In genomic region chr9:95495038-95495437, GRCm38 (mm10) we compare ENCODE assay signal across 24 mouse cellular contexts. TPM values are rescaled to one million over a fixed set of nuclear protein-coding genes. Genes with fewer than 3 reads are reported as not detected.
A peak's percentile ranks its signal among the peaks of the same experiment; 100 is the strongest.
DNase-seq lines count a peak whose midpoint lies in the region; ATAC-seq and TF ChIP-seq lines count a peak whose summit lies in the region.
"Had no signal": no experiment of that assay in that cellular context is flagged by ENCODE, and none has a peak within 500 bp of the region (broad histone marks: within the 10 kb centered on the region; RNA-seq: fewer than 3 reads in every experiment).

No protein-coding gene starts in this region.

- no peaks in the 10 kb centered on the region for H3K27me3 ChIP-seq in MEL (ENCODE audit: control insufficient read depth in 1 of 2, insufficient read depth in 2 of 2, low read length in 2 of 2)
- no peaks in the 10 kb centered on the region for H3K27me3 ChIP-seq in forebrain, embryonic 11.5 days (ENCODE audit: control insufficient read depth, insufficient read depth, low read length)
- H3K27me3 ChIP-seq: CH12.LX; embryonic facial prominence, embryonic 12.5 days; forebrain, embryonic 12.5 days had no signal

- 78% methylated on average over 1 of the region's 1 CpGs for WGBS in forebrain, embryonic 11.5 days

- no peak for DNase-seq in frontal cortex, postnatal 10 days (ENCODE audit: low spot score in 2 of 2)
- DNase-seq in layer of hippocampus, adult 9-11 months: peak; percentile 28
- DNase-seq in layer of hippocampus, adult 8-10 months (ENCODE audit: low spot score in 2 of 2): no peak
- no peak for DNase-seq in MEL (ENCODE audit: low read depth, low spot score)
- peak; percentile 48 for DNase-seq in telencephalon, adult 2 months (ENCODE audit: low read depth, low spot score)
- DNase-seq in forebrain, embryonic 11.5 days (ENCODE audit: low spot score): no peak
- DNase-seq: adrenal gland, adult 2 months; adrenal gland, postnatal 10 days; adrenal gland, postnatal 25 days; B cell, adult 2 months; cerebellum, adult 11-12 months; cerebellum, adult 2 months; cerebellum, adult 9-10 months; cerebellum, postnatal 10 days; cerebellum, postnatal 25 days had no signal

- TF ChIP-seq CTCF in MEL (IDR thresholded peaks at IDR 0.05 in 2 of 3, conservative IDR thresholded peaks at IDR 0.05 in 1 of 3; ENCODE audit: control insufficient read depth in 1 of 3, insufficient read depth in 1 of 3, low read depth in 2 of 3, low read length in 3 of 3, poor library complexity in 1 of 3, severe bottlenecking in 1 of 3): no peak

- no peak for TF ChIP-seq RAD21 in MEL (IDR thresholded peaks at IDR 0.05; ENCODE audit: low read depth, low read length)

- no peaks in the 10 kb centered on the region for H3K9me3 ChIP-seq in MEL (replicated peaks; ENCODE audit: insufficient read depth, low read length)
- no peaks in the 10 kb centered on the region for H3K9me3 ChIP-seq in forebrain, embryonic 11.5 days (ENCODE audit: control insufficient read depth, low read length)
- H3K9me3 ChIP-seq: embryonic facial prominence, embryonic 10.5 days; embryonic facial prominence, embryonic 12.5 days; forebrain, embryonic 12.5 days; G1E had no signal

- peak; percentile 82 for ATAC-seq in frontal cortex, adult (ENCODE audit: low TSS enrichment)
- ATAC-seq in forebrain, embryonic 11.5 days (replicated peaks; ENCODE audit: low FRiP score): no peak
- ATAC-seq: CD4-positive, CD25-positive, alpha-beta regulatory T cell, adult 4 months; forebrain, embryonic 14.5 days; forebrain, embryonic 16.5 days had no signal

- no peak overlapping the region for H3K4me2 ChIP-seq in forebrain, embryonic 11.5 days (ENCODE audit: low read depth, low read length, severe bottlenecking)
- H3K4me2 ChIP-seq: embryonic facial prominence, embryonic 12.5 days; forebrain, embryonic 12.5 days had no signal

- H3K4me1 ChIP-seq in MEL (ENCODE audit: control insufficient read depth in 1 of 2, insufficient read depth in 2 of 2, low read length in 2 of 2): peaks cover 0 to 15% of the 10 kb centered on the region in 2 experiments; a peak in 2 of 4 replicates
- no peaks in the 10 kb centered on the region for H3K4me1 ChIP-seq in forebrain, embryonic 11.5 days (replicated peaks; ENCODE audit: control insufficient read depth, insufficient read depth, low read length)
- H3K4me1 ChIP-seq: embryonic facial prominence, embryonic 10.5 days; embryonic facial prominence, embryonic 12.5 days; forebrain, embryonic 12.5 days had no signal

- H3K36me3 ChIP-seq in MEL (ENCODE audit: control insufficient read depth in 1 of 2, insufficient read depth in 2 of 2, low read length in 2 of 2): peaks cover 5 to 48% of the 10 kb centered on the region in 2 experiments
- no peaks in the 10 kb centered on the region for H3K36me3 ChIP-seq in forebrain, embryonic 11.5 days (ENCODE audit: control insufficient read depth, insufficient read depth, low read length)

- no peak overlapping the region for H3K9ac ChIP-seq in MEL (ENCODE audit: control insufficient read depth, low read depth, low read length, poor library complexity, severe bottlenecking)
- H3K9ac ChIP-seq in forebrain, embryonic 11.5 days (ENCODE audit: low read length): no peak overlapping the region
- H3K9ac ChIP-seq: embryonic facial prominence, embryonic 12.5 days; forebrain, embryonic 12.5 days had no signal

- H3K79me2 ChIP-seq in MEL (ENCODE audit: control insufficient read depth, insufficient read depth, low read length, poor library complexity): peaks cover 3% of the 10 kb centered on the region; the same call in 1 of the 2 replicates

- no peak overlapping the region for H3K4me3 ChIP-seq in MEL (ENCODE audit: control insufficient read depth in 1 of 2, insufficient read depth in 1 of 2, low read depth in 2 of 2, low read length in 2 of 2)
- H3K4me3 ChIP-seq in forebrain, embryonic 11.5 days (ENCODE audit: low read depth, low read length): no peak overlapping the region
- H3K4me3 ChIP-seq: embryonic facial prominence, embryonic 10.5 days; embryonic facial prominence, embryonic 12.5 days; forebrain, embryonic 12.5 days had no signal

- peak; percentile 55 to 63; a peak in 3 of 4 replicates for TF ChIP-seq EP300 in MEL (IDR thresholded peaks at IDR 0.05; ENCODE audit: low read depth in 1 of 2, low read length in 2 of 2)

- H3K27ac ChIP-seq in MEL (ENCODE audit: control insufficient read depth, low read depth, low read length): no peak overlapping the region
- H3K27ac ChIP-seq in forebrain, embryonic 11.5 days (ENCODE audit: low read depth, low read length): no peak overlapping the region
- H3K27ac ChIP-seq: embryonic facial prominence, embryonic 10.5 days; embryonic facial prominence, embryonic 12.5 days; forebrain, embryonic 12.5 days had no signal

- TF ChIP-seq POLR2A in MEL (IDR thresholded peaks at IDR 0.05; ENCODE audit: control insufficient read depth in 1 of 2, insufficient read depth in 1 of 2, low read depth in 1 of 2, low read length in 2 of 2, poor library complexity in 1 of 2): no peak

TF ChIP-seq in MEL, 35 proteins besides CTCF, POLR2A, EP300 and RAD21:
- TF ChIP-seq ETS1 (IDR thresholded peaks at IDR 0.05; ENCODE audit: low read depth, low read length) (no peak), RCOR1 (IDR thresholded peaks at IDR 0.05; ENCODE audit: low read depth, low read length) (peak; percentile 27; the same call in 1 of the 2 replicates), SIN3A (IDR thresholded peaks at IDR 0.05; ENCODE audit: low read length) (0 out of 2 replicates have a peak, but pooled peaks have one; percentile 20), GATA1 (IDR thresholded peaks at IDR 0.05; ENCODE audit: low read depth, low read length) (peak; percentile 50; the same call in 1 of the 2 replicates), JUND (IDR thresholded peaks at IDR 0.05; ENCODE audit: low read depth, low read length) (no peak)
TF ChIP-seq in MEL: peak in this region for 3.

RNA-seq across cellular contexts. Expression of gene U2surp, which starts 16.8 kb away (rescaled TPM):
- total RNA-seq in layer of hippocampus, adult 8-10 months (2022): 10 to 100 TPM; 67.0 to 77.9 (median 74.8) TPM
- total RNA-seq in MEL (2012; rRNA removed): 69.0 and 70.8 TPM in 2 replicates
- 100 to 1,000 TPM in 1 of 2 experiments, 10 to 100 TPM in 1; 72.1 to 244 TPM for polyA plus RNA-seq in MEL (2012; ENCODE audit: insufficient read depth in 1 of 2, insufficient read length in 2 of 2, low read depth in 1 of 2, low replicate concordance in 2 of 2, missing spikeins in 1 of 2)
- 130 and 159 TPM in 2 replicates for polyA plus RNA-seq in forebrain, embryonic 11.5 days (2014; fragmentation: Nextera tagmentation; extraction: Ambion mirVana)

Comparison
In these comparisons a context has a peak if more than half of its experiments do, and no peak if none do; other contexts are left out.
1. DNase-seq: peak in layer of hippocampus, adult 9-11 months (single experiment) and telencephalon, adult 2 months (single experiment); none in frontal cortex, postnatal 10 days (0 of 2), layer of hippocampus, adult 8-10 months (0 of 2), MEL (single experiment) and forebrain, embryonic 11.5 days (single experiment).